ENCODE assay signal across 17 mouse cellular contexts in the genomic region with DNA sequence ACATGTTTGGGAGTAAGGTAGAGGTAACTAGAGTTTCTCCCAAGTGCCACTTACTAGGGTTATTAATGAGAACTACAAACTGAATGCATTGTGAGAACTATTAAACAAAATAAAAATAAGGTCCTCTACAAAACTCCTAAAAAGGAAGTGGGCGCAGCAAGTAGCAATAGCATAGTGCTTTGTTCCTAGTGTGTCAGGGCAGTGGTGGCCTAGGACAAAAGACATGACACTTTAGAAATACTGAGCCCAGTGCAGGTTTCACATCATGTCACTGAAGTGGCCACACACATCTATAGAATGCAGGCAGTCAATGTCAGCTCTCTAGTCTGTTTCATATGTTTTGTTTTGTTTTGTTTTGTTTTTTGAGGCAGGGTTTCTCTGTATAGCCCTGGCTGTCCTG.
"Had no signal": no experiment of that assay in that cellular context is flagged by ENCODE, and none has a peak within 500 bp of the region (broad histone marks: within the 10 kb centered on the region; RNA-seq: fewer than 3 reads in every experiment).

No protein-coding gene starts in this region.

- DNase-seq: kidney, adult 18-20 months; kidney, postnatal 25 days; layer of hippocampus, adult 9-11 months; layer of hippocampus, postnatal 36 days; liver; lung, adult 2 months; lung, postnatal 4 days; midbrain, embryonic 14.5 days; retina, postnatal 1 day; thymus, postnatal 4 days had no signal

- H3K4me1 ChIP-seq: intestine, embryonic 15.5 days; kidney, embryonic 15.5 days; limb, embryonic 12.5 days; neural tube, embryonic 12.5 days had no signal

- ATAC-seq: intestine, embryonic 15.5 days; lung, postnatal 0 days had no signal

- H3K27me3 ChIP-seq: intestine, embryonic 15.5 days; kidney, embryonic 15.5 days; limb, embryonic 12.5 days; neural tube, embryonic 12.5 days had no signal

- H3K9ac ChIP-seq: intestine, embryonic 15.5 days; kidney, embryonic 15.5 days; limb, embryonic 12.5 days; liver, embryonic 14.5 days; neural tube, embryonic 12.5 days had no signal

- H3K4me2 ChIP-seq: intestine, embryonic 15.5 days; kidney, embryonic 15.5 days; limb, embryonic 12.5 days; neural tube, embryonic 12.5 days had no signal

- H3K9me3 ChIP-seq: intestine, embryonic 15.5 days; kidney, embryonic 15.5 days; limb, embryonic 12.5 days; neural tube, embryonic 12.5 days had no signal

- H3K27ac ChIP-seq: intestine, embryonic 15.5 days; kidney, embryonic 15.5 days; limb, embryonic 12.5 days; liver, embryonic 14.5 days; neural tube, embryonic 12.5 days; stomach, postnatal 0 days had no signal

- H3K4me3 ChIP-seq: intestine, embryonic 15.5 days; kidney, embryonic 15.5 days; limb, embryonic 12.5 days; neural tube, embryonic 12.5 days had no signal

- H3K36me3 ChIP-seq: intestine, embryonic 15.5 days; kidney, embryonic 15.5 days; limb, embryonic 12.5 days; neural tube, embryonic 12.5 days had no signal
